Mouse (Mus musculus) cortical plate, adult 2 months (tissue): ENCODE results near the gene 2310007B03Rik.

Source experiments
- CTCF ChIP-seq: fragments of 200-500 bp; IDR thresholded peaks from 2 replicates; pipeline ENCODE4 v1.5.1; 2011; ENCODE audit warnings: mild to moderate bottlenecking, control low read depth, low read length; ENCODE audit not compliant: insufficient read depth; ENCODE audit errors: extremely low read depth
- POLR2A ChIP-seq: fragments of 200-500 bp; IDR thresholded peaks from 2 replicates; pipeline ENCODE4 v1.6.1; 2011; ENCODE audit warnings: mild to moderate bottlenecking, low read length, control low read depth; ENCODE audit not compliant: insufficient read depth; ENCODE audit errors: extremely low read depth

DNA sequence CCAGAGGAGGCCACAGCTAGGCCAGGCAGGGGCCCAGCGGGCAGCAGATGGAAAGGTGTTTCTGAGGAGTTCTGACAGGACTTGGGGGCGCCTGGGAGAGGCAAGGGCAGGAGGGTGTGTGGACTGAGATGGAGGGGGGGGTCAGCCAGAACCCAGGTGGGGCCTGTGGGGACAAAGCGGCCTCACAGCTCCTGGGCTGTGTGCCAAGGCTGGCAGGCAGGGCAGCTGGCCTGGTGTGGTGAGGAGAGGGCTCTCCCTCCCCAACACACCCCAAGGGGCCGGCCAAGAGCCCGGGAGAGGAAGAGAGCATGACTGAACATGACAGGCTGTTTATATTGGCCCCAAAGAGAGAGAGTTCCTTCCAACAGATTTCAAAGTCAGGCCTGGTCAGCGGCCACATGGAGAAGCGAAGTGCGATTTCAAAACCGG, 49.5 kb upstream of the 2310007B03Rik start:
- TF ChIP-seq CTCF (no peak), POLR2A (no peak)
